Mouse (Mus musculus) 3T3-L1 (cell line): ENCODE data around the gene Sptbn2.

Experiments
- DNase-seq: peaks from one replicate; pipeline ENCODE4 v3.0.0-alpha.2; 2015; ENCODE audit warnings: low read depth, low spot score

Sptbn2 gene

GRCm38 (mm10) chr19:4772785-4773184 is 61.8 kb downstream of the Sptbn2 start:
- no peak for DNase-seq

- no peak for DNase-seq
Measured at GRCm38 (mm10) chr19:4782891-4783290, 71.9 kb downstream of the Sptbn2 start.

DNA sequence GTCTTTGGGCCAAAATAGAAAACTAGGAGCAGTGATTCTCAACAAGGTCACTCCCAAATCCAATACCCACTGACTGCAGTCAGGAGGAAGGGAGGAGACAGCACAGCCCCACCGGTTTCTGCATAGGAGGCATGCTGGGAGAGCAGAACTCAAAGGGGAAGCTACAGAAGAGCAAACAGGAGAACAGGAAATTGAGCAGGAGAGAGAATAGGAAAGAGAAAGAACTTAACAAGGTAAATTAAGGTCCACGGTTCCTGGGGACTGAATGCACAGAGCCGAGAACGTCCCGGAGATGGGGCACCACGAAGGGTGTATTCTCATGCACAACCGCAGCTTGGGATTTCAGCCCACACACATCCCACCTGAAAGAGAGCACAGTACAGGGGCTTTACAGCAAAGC is 74.2 kb downstream of the Sptbn2 start:
- no peak for DNase-seq

- DNase-seq = no peak
Measured at GRCm38 (mm10) chr19:4786313-4786712, 75.3 kb downstream of the Sptbn2 start.

- peak; percentile 77 for DNase-seq
Measured at GRCm38 (mm10) chr19:4793281-4793830, 82.4 kb downstream of the Sptbn2 start.

GRCm38 (mm10) chr19:4793831-4794422 is 83.0 kb downstream of the Sptbn2 start, which contains the start of gene Rbm4:
Gene Rbm4 (minus strand): TSS chr19:4793901.
- peak; percentile 100 for DNase-seq

GRCm38 (mm10) chr19:4795929-4796328 is 85.0 kb downstream of the Sptbn2 start:
- no peak for DNase-seq

GRCm38 (mm10) chr19:4797846-4798245 is 86.9 kb downstream of the Sptbn2 start:
- no peak for DNase-seq

- DNase-seq = no peak
Measured at GRCm38 (mm10) chr19:4799083-4799482, 88.1 kb downstream of the Sptbn2 start.
